Mouse (Mus musculus) mammary gland, adult 2 months (tissue): ENCODE data around the gene Lysmd4. TPM values are rescaled to one million over a fixed set of nuclear protein-coding genes. Genes with fewer than 3 reads are reported as not detected.

ENCODE experiments used
- polyA plus RNA-seq: library from polyadenylated mRNA; depleted of rRNA; stranded (reverse); fragments of >200 nt; gene quantifications from 2 replicates; pipeline ENCODE4 v1.2.3, GENCODE M21; 2012; ENCODE audit warnings: low replicate concordance; rRNA removed

The Lysmd4 gene
- polyA plus RNA-seq: 7.4 and 13.7 TPM in 2 replicates

DNA sequence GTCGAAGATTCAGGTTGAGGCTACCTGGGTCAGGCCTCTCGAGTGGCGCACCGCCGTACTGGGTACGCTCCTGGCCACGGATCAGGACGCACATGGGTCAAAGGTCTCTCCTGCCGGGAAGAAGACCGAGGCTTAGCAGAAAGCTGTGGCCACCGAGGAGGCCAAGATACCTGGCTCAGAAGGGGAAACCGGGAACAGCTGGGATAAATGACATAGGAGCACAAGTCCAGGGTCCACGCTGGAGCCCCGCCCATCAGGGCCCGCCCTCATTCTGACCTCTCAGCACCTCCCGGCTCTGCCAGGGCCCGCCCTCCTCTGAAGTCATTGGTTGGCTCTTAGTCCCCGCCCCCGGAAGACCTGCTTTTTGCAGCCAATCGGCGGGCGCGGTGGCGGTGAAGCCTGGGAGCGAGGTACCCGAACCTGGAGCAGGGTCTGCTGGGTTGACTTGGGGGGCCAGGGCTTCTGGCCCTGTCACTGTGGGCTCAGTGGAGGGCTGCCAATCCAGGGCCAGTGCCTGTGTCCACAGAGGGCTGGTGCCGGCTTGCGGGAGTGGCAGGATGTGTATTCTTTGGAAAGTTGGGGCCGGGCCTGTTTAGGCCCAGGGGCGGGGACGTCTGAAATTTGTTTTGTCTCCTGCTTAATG lies at the start of gene Lysmd4:
Lysmd4 (plus strand) TSS at position 325 of the 643 bp plus-strand sequence.

Other genes with a start within 250 kb of the Lysmd4 start
- gene Mef2a, start 150.3 kb downstream of the Lysmd4 start, polyA plus RNA-seq: 26.0 and 43.9 TPM in 2 replicates